ENCODE assay signal across 10 mouse cellular contexts in the genomic region with DNA sequence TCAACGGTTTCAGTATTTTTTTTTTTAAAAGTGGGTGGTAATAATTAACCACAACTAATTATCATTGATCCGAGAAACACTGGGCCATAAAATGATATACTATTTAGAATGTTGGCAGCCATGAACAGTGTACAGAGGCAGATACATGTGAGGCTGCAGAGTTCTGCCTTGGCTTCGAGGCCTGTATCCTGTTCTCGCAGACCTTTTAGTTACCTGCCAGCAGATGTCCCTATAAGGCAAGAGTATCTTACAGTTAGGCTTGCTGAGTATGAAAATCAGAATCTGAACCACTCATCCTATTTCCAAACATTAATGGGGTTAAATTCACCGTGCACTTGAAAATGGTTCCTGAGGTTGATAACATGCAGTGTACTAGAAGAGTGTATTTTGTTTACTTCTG. TPM values are rescaled to one million over a fixed set of nuclear protein-coding genes. Genes with fewer than 3 reads are reported as not detected.
A peak's percentile ranks its signal among the peaks of the same experiment; 100 is the strongest.
DNase-seq lines count a peak whose midpoint lies in the region; ATAC-seq lines count a peak whose summit lies in the region.
"Had no signal": no experiment of that assay in that cellular context is flagged by ENCODE, and none has a peak within 500 bp of the region (broad histone marks: within the 10 kb centered on the region; RNA-seq: fewer than 3 reads in every experiment).

No protein-coding gene starts in this region.

- no peak overlapping the region for H3K4me2 ChIP-seq in neural tube, embryonic 11.5 days (ENCODE audit: low read depth)
- H3K4me2 ChIP-seq: liver, embryonic 15.5 days had no signal

- WGBS in neural tube, embryonic 11.5 days = 73% methylated on average over 5 of the region's 5 CpGs
- 79% methylated on average over 5 of the region's 5 CpGs for WGBS in limb, embryonic 10.5 days

- H3K27me3 ChIP-seq in neural tube, embryonic 11.5 days (ENCODE audit: control insufficient read depth, insufficient read depth, low read length) = no peaks in the 10 kb centered on the region
- H3K27me3 ChIP-seq in limb, embryonic 10.5 days (ENCODE audit: low read depth, poor library complexity, severe bottlenecking) = no peaks in the 10 kb centered on the region
- H3K27me3 ChIP-seq: liver, embryonic 15.5 days had no signal

- no peaks in the 10 kb centered on the region for H3K9me3 ChIP-seq in neural tube, embryonic 11.5 days (ENCODE audit: control insufficient read depth, low read length)
- no peaks in the 10 kb centered on the region for H3K9me3 ChIP-seq in limb, embryonic 10.5 days (replicated peaks)
- H3K9me3 ChIP-seq: liver, embryonic 15.5 days had no signal

- no peak overlapping the region for H3K27ac ChIP-seq in neural tube, embryonic 11.5 days (ENCODE audit: low read depth, low read length)
- no peak overlapping the region for H3K27ac ChIP-seq in limb, embryonic 10.5 days
- H3K27ac ChIP-seq: liver, embryonic 15.5 days had no signal

- peak; percentile 60; the same call in 1 of the 2 replicates for ATAC-seq in neural tube, embryonic 11.5 days (ENCODE audit: insufficient read depth, low FRiP score, low TSS enrichment)

- H3K4me3 ChIP-seq in neural tube, embryonic 11.5 days (ENCODE audit: low read depth, low read length) = no peak overlapping the region
- H3K4me3 ChIP-seq in limb, embryonic 10.5 days = no peak overlapping the region
- H3K4me3 ChIP-seq: liver, embryonic 15.5 days had no signal

- no peaks in the 10 kb centered on the region for H3K36me3 ChIP-seq in neural tube, embryonic 11.5 days (ENCODE audit: control insufficient read depth, insufficient read depth, low read length)
- H3K36me3 ChIP-seq in limb, embryonic 10.5 days = no peaks in the 10 kb centered on the region
- H3K36me3 ChIP-seq: liver, embryonic 15.5 days had no signal

- no peak overlapping the region for H3K9ac ChIP-seq in neural tube, embryonic 11.5 days (ENCODE audit: low read length)
- H3K9ac ChIP-seq: liver, embryonic 15.5 days had no signal

- no peaks in the 10 kb centered on the region for H3K4me1 ChIP-seq in neural tube, embryonic 11.5 days (ENCODE audit: control insufficient read depth, insufficient read depth, low read length)
- no peaks in the 10 kb centered on the region for H3K4me1 ChIP-seq in limb, embryonic 10.5 days
- H3K4me1 ChIP-seq: liver, embryonic 15.5 days had no signal

- intact Hi-C loops in gastrocnemius, postnatal 14 days (cut with DNase I; ENCODE audit: low total_unique reads) = loop anchor here (10.0 kb wide), 1 partner anchor 101 kb away; no protein-coding TSS in a partner anchor

- peak; percentile 17 for DNase-seq in embryo, embryonic 10 days (ENCODE audit: low spot score)
- no peak for DNase-seq in embryo, embryonic 9.5 days (ENCODE audit: extremely low spot score)
- peak; percentile 9 for DNase-seq in neural tube, embryonic 11.5 days (ENCODE audit: low spot score)
- no peak for DNase-seq in neural tube, embryonic 10.5 days (ENCODE audit: extremely low spot score, low spot score)
- DNase-seq in induced T-regulatory cell, adult 2 months (ENCODE audit: low read depth) = peak; percentile 9
- no peak for DNase-seq in natural killer cell, adult 2 months (ENCODE audit: low spot score in 2 of 2)
- no peak for DNase-seq in limb, embryonic 10.5 days (ENCODE audit: low spot score)
- DNase-seq in gastrocnemius, postnatal 14 days = no peak
- DNase-seq: adrenal gland, postnatal 36 days had no signal

RNA-seq across cellular contexts. Expression of a gene that starts 45.7 kb away (rescaled TPM):
- 10.7 and 11.5 TPM in 2 replicates for polyA plus RNA-seq in neural tube, embryonic 11.5 days (2014; fragmentation: Nextera tagmentation; extraction: Ambion mirVana)
- polyA plus RNA-seq in limb, embryonic 10.5 days (2016; fragmentation: Nextera tagmentation; extraction: Ambion mirVana) = 7.1 and 8.5 TPM in 2 replicates
- total RNA-seq in gastrocnemius, postnatal 14 days (2021) = 10 to 100 TPM; 11.3 to 13.4 TPM

Comparison
In these comparisons a context has a peak if more than half of its experiments do, and no peak if none do; other contexts are left out.
1. DNase-seq: peak in embryo, embryonic 10 days (single experiment), neural tube, embryonic 11.5 days (single experiment) and induced T-regulatory cell, adult 2 months (single experiment); none in embryo, embryonic 9.5 days (single experiment), neural tube, embryonic 10.5 days (single experiment), natural killer cell, adult 2 months (0 of 2), limb, embryonic 10.5 days (single experiment) and gastrocnemius, postnatal 14 days (single experiment).